Mouse (Mus musculus): ENCODE measurements around the gene Trim46.

Trim46 gene

DNA sequence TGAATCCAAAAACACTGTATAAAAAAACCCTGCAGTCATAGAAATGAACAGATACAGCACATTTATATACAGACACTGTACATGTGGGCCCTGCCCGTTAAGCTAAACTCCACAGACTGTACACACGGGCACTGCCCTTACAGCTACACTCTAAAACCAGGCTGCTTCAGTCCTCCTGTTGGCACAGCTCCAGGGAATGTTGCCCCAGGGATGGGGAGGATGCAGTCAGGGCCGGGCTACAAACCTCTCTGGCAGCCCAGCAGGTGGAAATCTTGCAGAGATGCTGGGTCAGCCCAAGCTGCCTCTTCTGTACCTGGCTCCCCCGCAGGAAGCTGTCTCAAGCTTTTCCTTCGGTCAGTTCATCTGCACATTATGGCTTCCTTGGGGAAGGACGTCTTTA lies 25.7 kb upstream of the Trim46 start:
- peak; percentile 64 for DNase-seq (ENCODE audit: inconsistent ontology term)

DNA sequence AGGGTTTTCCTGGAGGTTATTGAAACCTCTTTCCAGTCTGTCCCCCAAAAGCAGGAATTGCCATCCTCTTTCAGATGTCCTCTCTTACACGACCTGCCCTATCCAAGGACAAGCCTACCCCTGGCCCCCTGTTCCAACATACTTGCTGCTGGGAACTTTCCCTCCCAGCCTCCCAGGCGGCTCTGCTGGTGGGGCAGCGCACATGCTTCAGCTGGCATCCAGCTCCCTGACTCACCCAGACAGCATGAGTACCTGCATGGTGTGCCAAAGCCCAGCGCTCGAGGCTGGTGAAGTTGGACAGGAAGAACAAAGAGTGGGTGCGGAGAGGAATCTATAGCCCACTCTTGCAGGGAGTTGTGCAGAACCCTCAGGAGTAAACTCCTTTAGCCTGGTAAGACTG lies 24.8 kb upstream of the Trim46 start:
- DNase-seq (ENCODE audit: inconsistent ontology term), result peak; percentile 84

DNA sequence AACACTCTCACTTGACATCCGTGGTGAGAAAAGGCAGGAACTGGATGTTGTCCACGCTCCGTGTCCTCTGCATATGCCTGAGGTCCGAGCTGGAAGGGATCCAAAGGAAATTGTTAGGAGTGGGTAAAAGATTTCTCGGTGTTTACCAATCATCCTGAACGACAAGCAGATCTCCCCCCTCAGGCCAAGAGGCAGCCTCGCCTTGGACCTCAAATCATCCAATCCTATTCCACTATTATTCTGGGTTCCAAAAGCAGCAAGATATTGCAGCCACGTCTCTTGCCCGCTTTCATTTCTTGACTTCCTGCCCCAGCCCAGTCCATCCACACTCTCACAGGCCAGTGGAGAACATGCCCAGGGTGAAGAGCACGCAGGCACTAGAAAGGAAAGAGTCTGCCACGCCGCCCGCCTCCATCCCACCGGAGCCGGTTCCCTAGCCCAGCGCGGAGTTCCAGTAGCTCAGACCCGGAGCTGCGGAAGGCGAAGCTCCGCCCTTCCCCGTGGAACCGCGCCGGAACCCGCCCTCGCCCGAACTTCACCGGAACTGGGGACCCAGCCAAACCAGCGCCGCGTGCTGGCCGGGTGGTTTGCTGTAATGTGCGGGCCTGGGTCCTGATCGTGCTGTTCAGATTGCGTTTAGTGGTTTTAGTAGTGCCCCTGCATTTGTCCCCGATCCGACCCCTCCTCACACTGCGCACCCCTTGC lies 24.1 kb upstream of the Trim46 start, which contains the start of gene Slc50a1:
Gene Slc50a1 (minus strand): TSS at position 520 of the 705 bp plus-strand sequence.
- peak; percentile 81 for DNase-seq (ENCODE audit: inconsistent ontology term)

DNA sequence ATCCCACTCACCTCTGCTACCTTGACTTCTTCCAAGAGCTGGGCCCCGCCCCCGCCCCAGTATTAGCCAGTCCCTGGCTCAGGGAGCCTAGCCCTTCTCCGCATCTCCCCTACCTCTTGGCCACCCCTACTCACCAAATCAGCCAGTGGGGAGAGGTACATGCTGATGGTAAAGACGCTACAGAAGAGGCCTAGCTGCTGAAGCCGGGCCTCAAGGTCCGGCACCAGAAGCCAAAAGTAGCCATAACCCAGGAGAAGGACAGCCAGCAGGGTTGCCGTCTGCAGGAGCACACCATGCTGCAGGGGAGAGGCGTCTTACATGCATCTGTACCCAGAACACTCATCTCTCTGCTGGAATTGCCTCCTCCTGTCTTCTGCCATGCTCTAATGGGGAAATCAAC lies 22.8 kb upstream of the Trim46 start:
- DNase-seq (ENCODE audit: inconsistent ontology term), result no peak

DNA sequence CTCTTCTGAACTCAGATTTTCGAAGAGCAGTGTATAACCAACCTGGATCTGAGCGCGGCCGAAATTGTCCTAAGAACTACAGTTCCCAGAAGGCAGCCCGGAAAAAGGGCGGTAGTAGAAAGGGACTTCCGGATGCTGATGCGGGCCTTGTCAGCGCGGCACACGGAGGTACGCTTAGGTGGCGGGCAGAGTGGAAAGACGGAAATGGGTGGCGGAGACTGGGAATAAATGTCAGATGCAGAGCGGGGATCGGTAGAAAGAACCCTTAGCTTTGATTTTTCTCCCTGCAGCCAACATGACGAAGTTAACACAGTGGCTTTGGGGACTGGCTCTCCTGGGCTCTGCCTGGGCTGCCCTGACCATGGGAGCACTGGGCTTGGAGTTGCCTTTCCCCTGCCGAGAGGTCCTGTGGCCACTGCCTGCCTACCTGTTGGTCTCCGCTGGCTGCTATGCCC lies 20.4 kb upstream of the Trim46 start:
- peak; percentile 66 for DNase-seq (ENCODE audit: inconsistent ontology term)

DNA sequence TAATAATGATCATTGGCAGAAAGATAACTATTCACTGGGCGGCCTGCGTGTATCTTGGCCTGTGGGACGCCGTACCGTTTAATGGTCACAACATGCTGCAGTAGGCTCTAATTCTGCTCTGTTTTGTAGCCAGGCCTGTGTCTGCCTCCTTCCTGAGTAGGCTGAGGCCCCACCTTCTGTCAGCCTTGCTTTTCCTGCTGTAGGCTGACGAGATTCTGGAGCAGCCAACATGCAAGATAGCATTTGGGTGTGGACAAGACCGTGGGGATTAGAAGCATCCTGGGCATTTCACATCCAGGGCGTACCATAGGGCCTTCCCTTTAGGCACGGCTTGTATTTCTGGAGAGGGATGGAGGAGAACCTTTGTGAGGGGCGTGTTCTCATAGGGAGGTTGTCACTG lies 16.3 kb upstream of the Trim46 start:
- no peak for DNase-seq (ENCODE audit: inconsistent ontology term)

DNA sequence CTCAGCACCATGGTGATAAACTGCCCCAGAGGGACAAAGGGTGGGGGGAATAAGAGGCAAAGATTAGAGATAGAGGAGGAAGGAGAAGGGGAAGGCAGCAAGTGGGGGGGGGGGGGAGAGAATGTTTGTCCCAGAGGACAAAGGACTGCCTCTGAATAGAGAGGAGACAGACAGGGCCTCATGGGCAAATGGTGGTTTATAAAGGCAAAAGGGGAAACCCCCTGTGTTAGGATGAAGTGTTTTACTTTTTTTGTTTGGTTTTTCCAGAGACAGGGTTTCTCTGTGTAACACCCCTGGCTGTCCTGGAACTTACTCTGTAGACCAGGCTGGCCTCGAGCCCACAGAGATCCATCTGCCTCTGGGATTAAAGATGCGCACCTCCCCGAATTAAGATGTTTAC lies 14.1 kb upstream of the Trim46 start:
- no peak for DNase-seq (ENCODE audit: inconsistent ontology term)

DNA sequence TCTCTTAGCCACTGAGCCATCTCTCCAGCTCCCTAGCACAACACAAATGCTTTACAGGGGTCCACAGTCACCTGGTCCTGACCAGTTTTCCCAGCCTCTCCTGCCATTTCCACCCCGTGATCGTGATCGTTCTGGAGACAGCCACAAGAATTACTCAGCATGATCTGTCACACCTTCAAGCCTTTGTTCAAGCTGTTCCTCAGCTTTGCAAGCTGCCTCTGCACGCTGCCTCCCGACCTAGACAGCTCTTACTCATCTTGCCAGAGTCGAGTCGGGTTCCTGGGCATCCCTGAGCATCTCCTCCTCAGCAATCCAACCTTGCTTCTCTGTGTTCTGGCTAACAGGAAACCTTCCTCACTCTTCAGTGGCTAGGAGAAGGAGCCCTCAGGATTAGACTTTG lies 13.0 kb upstream of the Trim46 start, which contains the start of gene Dpm3:
Gene Dpm3 (plus strand): TSS at position 283 of the 400 bp plus-strand sequence.
- DNase-seq (ENCODE audit: inconsistent ontology term), result no peak

DNA sequence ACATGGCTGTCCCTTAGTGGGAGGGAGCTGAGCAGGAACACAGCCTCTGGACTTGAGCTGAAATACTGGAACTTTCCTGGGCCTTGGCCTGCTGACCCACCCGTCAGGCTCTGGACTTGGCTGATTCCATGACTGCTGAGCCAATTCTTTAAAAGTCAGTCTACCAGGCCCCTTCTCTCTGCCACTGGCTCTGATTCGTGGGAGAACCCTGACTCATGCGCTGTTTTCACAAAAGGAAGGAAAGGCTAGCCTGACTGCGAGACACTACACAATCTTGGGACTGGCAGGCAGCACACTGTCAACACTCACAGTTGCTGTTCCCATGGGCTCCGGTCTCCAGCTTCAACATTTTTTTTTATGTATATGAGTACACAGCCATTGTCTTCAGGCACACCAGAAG lies 10.1 kb upstream of the Trim46 start:
- DNase-seq (ENCODE audit: inconsistent ontology term), result no peak

DNA sequence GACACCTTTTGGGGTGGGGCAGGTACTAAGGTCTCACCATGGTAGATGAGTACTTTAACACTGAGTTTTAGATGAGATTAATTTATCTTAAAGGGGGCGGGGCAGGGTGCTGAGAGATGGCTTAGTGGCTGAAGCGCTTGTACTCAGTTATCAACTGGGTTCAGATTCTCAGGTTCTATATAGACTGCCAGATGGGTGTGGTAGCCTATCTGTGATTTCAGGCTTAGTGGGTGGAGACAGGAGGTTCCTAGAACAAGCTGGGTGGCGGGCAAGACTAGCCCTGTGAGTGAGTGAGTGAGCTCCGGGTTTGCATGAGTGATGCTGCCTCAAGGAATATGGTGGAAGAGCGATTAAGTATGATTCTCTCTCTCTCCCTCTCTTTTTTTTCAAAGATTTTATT lies 8.9 kb upstream of the Trim46 start:
- no peak for DNase-seq (ENCODE audit: inconsistent ontology term)

DNA sequence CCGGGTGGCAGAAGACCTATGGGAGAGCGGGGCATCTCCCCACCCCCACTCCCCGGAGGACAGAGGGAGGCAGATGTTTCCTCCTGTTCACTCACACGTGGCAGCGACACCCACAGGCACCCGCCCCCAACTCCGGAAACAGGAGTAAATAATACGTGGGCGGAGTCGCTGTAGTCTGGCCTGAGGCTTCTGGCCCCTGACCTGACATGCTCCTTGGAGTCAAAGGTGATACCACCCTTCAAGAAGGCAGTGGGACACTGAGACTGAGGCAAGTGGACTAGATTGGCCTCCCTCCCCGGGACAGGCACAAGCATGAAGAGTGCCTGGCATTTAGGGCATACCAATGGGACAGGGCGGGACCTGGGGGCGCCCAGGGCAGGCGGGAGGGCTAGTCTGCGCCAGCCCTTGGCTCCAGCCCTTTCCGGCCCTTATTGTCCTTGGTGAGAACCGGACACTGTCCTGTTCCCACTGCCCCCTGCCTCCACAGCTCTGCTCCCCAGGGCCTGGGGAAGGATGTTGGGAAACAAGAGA lies 5.3 kb upstream of the Trim46 start:
- peak; percentile 42 for DNase-seq (ENCODE audit: inconsistent ontology term)

DNA sequence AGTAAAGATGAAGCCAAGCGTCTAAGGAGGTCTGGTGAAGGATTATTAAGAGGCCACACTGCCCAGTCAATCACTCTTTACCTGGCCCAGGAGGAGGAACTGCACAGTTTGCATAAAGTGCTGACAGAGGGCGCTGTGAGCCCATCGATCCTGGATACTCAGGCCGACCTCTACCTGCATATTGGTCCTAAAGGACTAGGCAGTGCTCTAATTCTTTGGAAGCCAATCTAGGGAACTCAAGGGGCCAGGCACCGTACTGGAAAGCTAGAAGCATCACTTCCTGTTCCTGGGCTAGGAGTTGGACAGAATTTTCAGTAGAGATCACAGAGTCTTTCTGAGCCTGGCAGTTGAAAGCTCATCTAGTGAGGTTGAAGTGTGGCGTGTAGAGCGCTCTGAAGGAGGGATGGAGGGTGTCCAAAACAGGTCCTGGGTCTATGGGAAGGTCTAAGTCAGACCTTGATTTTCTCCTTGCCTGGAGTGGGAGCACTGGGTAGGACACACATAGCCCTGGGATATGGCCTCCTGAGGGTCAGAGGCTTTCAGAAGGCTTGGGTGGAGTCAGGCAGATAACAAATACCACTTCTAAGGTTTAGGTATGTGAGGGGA lies 4.4 kb upstream of the Trim46 start:
- peak; percentile 40 for DNase-seq (ENCODE audit: inconsistent ontology term)

DNA sequence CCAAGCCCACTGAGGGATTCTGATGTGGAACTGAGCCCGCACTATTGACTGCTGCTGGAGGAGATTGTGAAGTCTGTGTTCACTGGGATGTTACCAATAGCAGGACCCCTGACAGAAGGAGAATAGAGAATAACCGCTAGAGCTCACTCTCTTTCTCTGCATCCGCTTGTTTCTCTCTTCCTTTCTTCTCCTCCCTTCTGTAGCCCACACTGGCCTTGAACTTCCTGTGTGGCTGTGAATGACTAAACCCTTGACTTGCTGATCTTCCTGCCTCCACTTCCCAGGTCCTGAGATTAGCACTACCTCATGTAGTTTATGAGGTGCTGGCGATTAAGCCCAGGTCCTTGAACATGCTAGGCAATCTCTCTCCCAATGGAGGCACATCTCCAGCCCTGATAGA lies 1.4 kb upstream of the Trim46 start:
- DNase-seq (ENCODE audit: inconsistent ontology term), result no peak

DNA sequence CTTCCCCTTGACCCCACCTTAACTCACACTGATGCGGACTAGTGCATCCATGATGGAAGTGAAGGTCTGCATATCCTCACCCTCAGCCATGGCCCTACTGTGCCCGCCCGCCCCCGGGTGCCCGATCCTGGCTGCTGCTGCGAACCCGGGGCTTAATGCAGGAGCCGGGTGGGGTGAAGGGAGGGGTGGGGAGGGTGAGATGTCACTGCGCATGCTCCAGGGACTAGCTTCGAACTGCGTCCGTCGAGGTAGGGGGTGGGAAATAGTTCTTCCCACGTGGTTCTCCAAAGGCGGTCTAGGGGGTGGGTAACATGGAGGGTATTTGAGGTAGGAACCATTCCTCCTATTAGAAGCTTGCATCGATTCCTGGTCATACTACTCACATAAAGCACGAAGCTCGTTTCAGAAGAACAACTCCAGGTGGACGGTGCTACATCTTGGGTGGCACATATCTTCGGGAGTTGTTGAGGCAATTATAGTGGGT lies 379 bp downstream of the Trim46 start, which contains the start of gene Krtcap2:
Gene Krtcap2 (plus strand): TSS at position 279 of the 484 bp plus-strand sequence.
- DNase-seq (ENCODE audit: inconsistent ontology term), result no peak

DNA sequence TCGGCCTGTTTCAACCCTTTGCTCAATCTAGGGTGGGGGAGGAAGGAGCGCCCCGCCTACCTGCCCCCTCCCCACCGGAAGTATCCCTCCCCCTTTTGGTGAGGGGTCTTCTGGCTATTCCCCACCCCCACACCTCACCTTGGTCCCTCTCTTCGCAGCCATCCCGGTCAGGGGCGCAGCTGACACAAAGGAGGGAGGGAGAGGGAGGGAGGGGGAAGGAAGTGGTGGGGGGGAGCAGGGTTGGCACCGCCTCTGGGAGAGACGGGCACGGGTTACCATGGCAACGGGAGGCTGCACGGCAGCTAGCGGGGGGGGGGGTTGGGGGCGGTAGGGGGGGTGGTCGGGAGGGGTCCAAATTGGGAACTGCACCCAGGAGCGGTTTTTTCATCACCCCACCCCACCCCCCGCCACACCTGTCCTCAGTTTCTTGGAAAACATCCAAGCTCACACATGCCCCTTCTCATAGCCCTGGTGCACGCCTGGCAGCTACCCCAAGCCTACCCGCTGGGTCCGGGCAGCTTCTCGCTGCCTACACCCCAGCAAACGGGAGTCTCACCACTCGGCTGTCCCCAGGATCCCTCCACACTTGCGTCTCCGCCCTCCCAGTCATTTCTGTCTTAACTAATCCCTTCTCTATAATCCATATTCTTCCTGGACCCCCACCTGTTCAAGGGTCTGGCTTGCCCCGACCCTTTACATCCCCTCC lies 974 bp downstream of the Trim46 start:
- DNase-seq (ENCODE audit: inconsistent ontology term), result peak; percentile 76

DNA sequence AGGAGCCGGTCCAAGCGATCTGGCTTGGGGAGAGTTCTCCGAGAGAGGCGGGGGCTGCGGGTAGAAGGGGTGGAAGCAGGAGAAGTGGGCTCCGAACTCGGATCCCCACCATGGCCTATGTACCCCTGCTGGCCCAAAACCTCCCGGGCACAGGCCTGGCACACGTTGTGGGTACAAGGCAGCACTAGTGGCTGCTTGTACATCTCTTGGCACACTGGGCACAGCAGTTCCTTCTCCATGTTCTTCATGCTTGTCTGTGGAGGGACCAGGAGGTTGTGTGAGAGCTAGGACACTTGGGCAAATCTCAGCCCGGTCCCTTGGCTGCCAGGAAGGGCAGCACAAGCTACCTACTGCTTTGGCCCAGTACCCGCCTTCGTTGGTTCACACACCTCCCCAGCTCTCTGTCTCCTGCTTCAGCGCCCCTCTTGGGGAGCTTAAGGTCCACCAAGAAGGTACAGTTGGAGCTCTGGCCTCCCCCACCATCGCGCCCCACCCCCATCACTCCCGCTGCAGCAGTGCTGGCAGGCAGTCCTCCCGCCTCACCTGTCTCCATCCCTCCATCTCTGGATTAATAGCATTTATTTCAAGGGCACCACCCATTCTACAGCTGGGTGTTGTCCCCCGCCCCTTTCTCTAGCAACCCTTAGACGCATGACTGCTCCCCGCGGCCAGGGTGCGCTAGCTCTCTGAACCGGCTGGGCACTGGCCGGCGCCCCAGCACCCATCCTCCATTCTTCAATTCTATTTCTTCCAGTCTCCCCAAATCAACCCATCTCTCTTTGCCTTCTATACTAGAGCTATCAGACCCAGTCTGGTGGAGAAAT lies 1.7 kb downstream of the Trim46 start:
- peak; percentile 68 for DNase-seq (ENCODE audit: inconsistent ontology term)

DNA sequence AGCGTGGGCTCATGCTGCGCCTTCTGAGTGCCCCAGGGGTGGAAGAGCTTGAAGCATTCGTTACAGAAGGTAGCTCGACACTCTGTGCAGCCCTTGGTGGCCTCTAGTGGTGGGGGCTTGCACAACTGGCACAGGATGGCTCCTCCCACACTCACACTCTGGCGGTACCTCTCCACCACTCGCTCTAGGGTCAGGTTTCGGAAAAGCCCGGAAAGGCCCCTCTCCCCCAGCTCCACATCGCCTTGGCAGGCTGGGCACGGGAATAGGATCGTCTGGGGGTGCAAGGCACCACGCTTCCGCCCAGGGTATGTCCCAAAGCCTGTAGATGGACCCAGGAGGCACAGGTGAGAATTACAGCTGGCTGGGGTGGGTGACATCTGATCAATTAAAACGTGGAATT lies 2.5 kb downstream of the Trim46 start:
- DNase-seq (ENCODE audit: inconsistent ontology term), result peak; percentile 26

DNA sequence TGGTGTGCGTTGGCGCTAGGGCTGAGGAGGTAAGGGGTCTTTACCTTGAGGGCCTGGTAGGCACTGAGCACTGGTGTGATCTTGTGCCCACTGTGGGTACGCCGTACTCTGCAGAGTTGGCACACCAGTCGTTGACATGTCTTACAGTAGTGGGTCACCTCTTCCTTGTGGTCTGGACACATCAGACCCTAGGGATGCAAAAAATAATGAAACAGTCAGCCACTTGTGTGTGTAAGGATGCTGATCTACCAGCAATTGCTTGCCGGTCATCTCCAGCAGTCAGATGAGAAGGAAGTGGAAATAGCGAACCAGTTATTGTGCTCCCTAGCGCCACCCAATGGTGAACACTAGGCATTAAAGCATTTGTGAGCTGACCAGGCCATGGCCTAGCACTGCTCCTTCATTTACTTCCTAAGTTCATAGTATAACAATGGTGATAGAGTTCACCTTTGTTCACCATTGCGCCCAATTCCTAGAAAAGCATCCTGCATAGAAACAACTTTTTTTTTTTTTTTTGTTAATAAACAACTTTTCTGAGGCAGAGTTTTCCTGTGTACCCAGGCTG lies 3.7 kb downstream of the Trim46 start:
- peak; percentile 39 for DNase-seq (ENCODE audit: inconsistent ontology term)

DNA sequence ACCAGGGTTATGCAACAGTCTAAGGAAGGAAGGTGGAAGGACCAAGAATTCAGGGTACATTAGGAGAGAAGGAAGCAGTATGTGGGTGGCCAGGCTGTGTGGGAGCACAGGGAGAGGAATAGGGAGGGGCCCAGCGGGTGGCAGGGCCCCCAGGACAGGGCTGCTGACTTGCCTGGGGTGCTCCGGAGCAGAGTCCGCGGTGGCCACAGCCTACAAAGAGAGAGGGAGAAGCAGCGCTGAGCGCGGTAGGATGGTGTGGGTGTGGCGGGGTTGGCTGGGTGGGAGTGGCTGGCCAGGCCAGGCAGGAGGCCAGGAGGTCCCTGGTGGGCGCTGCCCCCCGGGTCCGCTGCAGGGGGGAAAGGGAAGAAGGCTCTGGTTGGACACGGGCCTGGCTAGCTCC lies 7.6 kb downstream of the Trim46 start:
- DNase-seq (ENCODE audit: inconsistent ontology term), result no peak

DNA sequence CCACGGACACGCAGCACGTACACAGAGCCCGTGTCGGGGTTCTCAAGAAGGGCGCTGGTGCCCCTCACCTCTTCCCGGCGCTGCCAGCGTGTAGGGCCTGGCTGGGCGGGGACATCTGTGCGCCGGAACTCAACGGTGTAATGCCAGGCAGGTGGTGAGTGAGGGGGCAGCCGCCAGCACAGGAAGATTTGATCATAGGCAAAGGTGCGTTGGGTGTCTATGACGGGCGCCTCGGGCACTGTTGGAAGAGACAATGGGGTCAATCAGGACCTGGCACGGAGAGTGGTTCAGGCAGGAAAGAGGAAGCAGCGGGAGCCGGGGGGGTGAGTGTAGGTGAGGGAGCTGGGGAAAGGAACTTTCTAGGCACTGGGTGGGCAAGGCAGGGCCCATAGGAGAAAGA lies 8.4 kb downstream of the Trim46 start:
- DNase-seq (ENCODE audit: inconsistent ontology term), result no peak

DNA sequence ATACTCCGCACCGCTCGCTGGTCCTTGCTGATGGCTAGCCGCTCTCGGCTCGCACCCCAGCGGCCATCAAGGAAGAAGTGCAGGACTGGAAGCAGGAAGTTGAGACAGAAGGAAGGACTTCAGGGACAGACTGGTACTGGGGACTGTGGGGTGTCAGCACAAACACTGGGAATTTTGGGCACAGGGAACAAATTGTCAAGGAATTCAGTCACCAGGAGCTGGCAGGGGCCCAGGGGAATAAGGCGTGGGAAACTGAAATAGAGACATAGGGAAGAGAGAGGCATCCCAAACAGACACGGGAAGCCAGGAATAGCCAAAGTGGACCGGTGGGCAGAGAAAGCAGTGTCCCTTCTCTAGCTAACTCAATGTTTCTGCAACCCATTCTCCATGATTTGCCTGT lies 9.6 kb downstream of the Trim46 start:
- DNase-seq (ENCODE audit: inconsistent ontology term), result no peak

Measured in Muller cell, postnatal 12 days (primary cell).